Mouse (Mus musculus) lung, embryonic 15.5 days (tissue): ENCODE measurements at regions not wholly inside any gene's neighbourhood (a gene's known extent, or its start where the extent isn't known, plus 50 kb on each side); places are given as distances from the start of the nearest gene placed in this dataset.
"Not testable (repeated sequence)": the region's sequence is repeated elsewhere in the genome, so short reads cannot be mapped to it uniquely, and the experiment has no call there.

Experiments used
- ATAC-seq: fragments of 200-750 bp; cut with Nextera tagmentation; 2 replicates; pipeline ENCODE4 v1.8.0; 2017; ENCODE audit warnings: moderate number of reproducible peaks, borderline replicate concordance; ENCODE audit not compliant: low FRiP score, low TSS enrichment; ENCODE audit errors: extremely low read depth
- H3K27ac ChIP-seq: fragments of 300-500 bp; sonication (generic); 2 replicates; pipeline ENCODE4 v1.5.1; 2015; ENCODE audit warnings: moderate library complexity, mild to moderate bottlenecking, inconsistent platforms
- H3K27me3 ChIP-seq: fragments of 300-500 bp; sonication (generic); 2 replicates; pipeline ENCODE4 v1.6.1; 2015; ENCODE audit warnings: inconsistent platforms
- H3K36me3 ChIP-seq: fragments of 300-500 bp; sonication (generic); 2 replicates; pipeline ENCODE4 v1.6.1; 2015; ENCODE audit warnings: inconsistent platforms
- H3K4me1 ChIP-seq: fragments of 300-500 bp; sonication (generic); 2 replicates; pipeline ENCODE4 v1.6.1; 2015; ENCODE audit warnings: inconsistent platforms
- H3K4me2 ChIP-seq: fragments of 300-500 bp; sonication (generic); 2 replicates; pipeline ENCODE4 v1.6.1; 2015; ENCODE audit warnings: inconsistent platforms, mild to moderate bottlenecking, moderate library complexity
- H3K4me3 ChIP-seq: fragments of 300-500 bp; sonication (generic); 2 replicates; pipeline ENCODE4 v1.5.1; 2015; ENCODE audit warnings: mild to moderate bottlenecking, inconsistent platforms
- H3K9ac ChIP-seq: fragments of 300-500 bp; sonication (generic); 2 replicates; pipeline ENCODE4 v1.6.1; 2015; ENCODE audit warnings: inconsistent platforms
- H3K9me3 ChIP-seq: fragments of 300-500 bp; sonication (generic); 2 replicates; pipeline ENCODE4 v1.6.1; 2016; ENCODE audit warnings: inconsistent platforms
- WGBS: fragments of 180-500 bp; shearing (Covaris S2); methylation state at CpG from one replicate; pipeline ENCODE4 v1.1.7; 2015; 5-methylcytosine and 5-hydroxymethylcytosine counted together

GRCm38 (mm10) chr14:60554222-60554740 lies 79.5 kb upstream of the Spata13 start:
- no peak overlapping the region for H3K4me3 ChIP-seq
- peak; percentile 67; the same call in 1 of the 2 replicates for ATAC-seq
- H3K27me3 ChIP-seq, result no peaks in the 10 kb centered on the region
- 25% methylated on average over 6 of the region's 6 CpGs for WGBS
- H3K4me2 ChIP-seq, result peak overlapping the region; percentile 8; the same call in 1 of the 2 replicates
- no peaks in the 10 kb centered on the region for H3K36me3 ChIP-seq
- H3K4me1 ChIP-seq, result no peaks in the 10 kb centered on the region; the same call in 1 of the 2 replicates
- H3K9me3 ChIP-seq, result no peaks in the 10 kb centered on the region
- H3K27ac ChIP-seq, result peak overlapping the region; percentile 60
- H3K9ac ChIP-seq, result no peak overlapping the region

GRCm38 (mm10) chr14:60556541-60556940 lies 77.3 kb upstream of the Spata13 start:
- Histone ChIP-seq H3K9ac (no peak overlapping the region), H3K9me3 (no peaks in the 10 kb centered on the region), H3K4me2 (no peak overlapping the region), H3K4me1 (no peaks in the 10 kb centered on the region; the same call in 1 of the 2 replicates), H3K27me3 (no peaks in the 10 kb centered on the region), H3K36me3 (no peaks in the 10 kb centered on the region), H3K4me3 (no peak overlapping the region), H3K27ac (no peak overlapping the region)
- ATAC-seq, result no peak
- WGBS, result 53% methylated on average over 5 of the region's 5 CpGs

GRCm38 (mm10) chr14:60557020-60557419 lies 76.8 kb upstream of the Spata13 start:
- Histone ChIP-seq H3K27ac (no peak overlapping the region), H3K4me2 (no peak overlapping the region), H3K9me3 (no peaks in the 10 kb centered on the region), H3K4me1 (no peaks in the 10 kb centered on the region; the same call in 1 of the 2 replicates), H3K36me3 (no peaks in the 10 kb centered on the region), H3K4me3 (no peak overlapping the region), H3K9ac (no peak overlapping the region), H3K27me3 (no peaks in the 10 kb centered on the region)
- whole genome bisulfite sequencing, result 76% methylated on average over 4 of the region's 4 CpGs
- ATAC-seq, result no peak

GRCm38 (mm10) chr14:60559376-60559775 lies 74.4 kb upstream of the Spata13 start:
- Histone ChIP-seq H3K9ac (no peak overlapping the region), H3K4me2 (no peak overlapping the region), H3K36me3 (no peaks in the 10 kb centered on the region), H3K27me3 (no peaks in the 10 kb centered on the region), H3K4me3 (no peak overlapping the region), H3K9me3 (no peaks in the 10 kb centered on the region), H3K27ac (no peak overlapping the region), H3K4me1 (no peaks in the 10 kb centered on the region; the same call in 1 of the 2 replicates)
- ATAC-seq, result no peak
- WGBS, result 77% methylated on average over 5 of the region's 5 CpGs

GRCm38 (mm10) chr14:60559826-60560529 lies 73.8 kb upstream of the Spata13 start:
- H3K27ac ChIP-seq, result no peak overlapping the region
- 75% methylated on average over 13 of the region's 13 CpGs for WGBS

GRCm38 (mm10) chr14:60576281-60576680 lies 57.5 kb upstream of the Spata13 start:
- ATAC-seq, result no peak
- Histone ChIP-seq H3K36me3 (no peaks in the 10 kb centered on the region), H3K4me2 (no peak overlapping the region), H3K9me3 (no peaks in the 10 kb centered on the region), H3K9ac (no peak overlapping the region), H3K4me1 (no peaks in the 10 kb centered on the region), H3K4me3 (no peak overlapping the region), H3K27ac (no peak overlapping the region), H3K27me3 (no peaks in the 10 kb centered on the region)
- WGBS, result 68% methylated on average over 5 of the region's 5 CpGs

More at GRCm38 (mm10) chr14:60559826-60560529, 73.8 kb upstream of the Spata13 start:
- ATAC-seq, result no peak
- no peak overlapping the region for H3K9ac ChIP-seq
- no peaks in the 10 kb centered on the region for H3K9me3 ChIP-seq
- H3K4me1 ChIP-seq, result no peaks in the 10 kb centered on the region
- no peak overlapping the region for H3K4me3 ChIP-seq
- no peaks in the 10 kb centered on the region for H3K36me3 ChIP-seq
- H3K27me3 ChIP-seq, result no peaks in the 10 kb centered on the region
- no peak overlapping the region for H3K4me2 ChIP-seq

- H3K27me3 ChIP-seq, H3K4me2 ChIP-seq: not testable (repeated sequence)
Measured at GRCm38 (mm10) chr14:60580131-60580530, 53.7 kb upstream of the Spata13 start.

More at GRCm38 (mm10) chr14:60580131-60580530, 53.7 kb upstream of the Spata13 start:
- H3K4me3 ChIP-seq, ATAC-seq, H3K9ac ChIP-seq, H3K36me3 ChIP-seq, H3K4me1 ChIP-seq, H3K27ac ChIP-seq, H3K9me3 ChIP-seq: not testable (repeated sequence)
